Mouse (Mus musculus): ENCODE data around the gene Pou4f1.

- TF ChIP-seq MAFK (IDR thresholded peaks at IDR 0.05; ENCODE audit: insufficient read depth, low read depth, low read length) (no peak), ZNF384 (IDR thresholded peaks at IDR 0.05; ENCODE audit: low read depth, low read length) (no peak), HCFC1 (IDR thresholded peaks at IDR 0.05; ENCODE audit: borderline replicate concordance, insufficient read depth, low read length) (no peak), CHD2 (IDR thresholded peaks at IDR 0.05; ENCODE audit: low read depth, low read length) (no peak), ZC3H11A (IDR thresholded peaks at IDR 0.05; ENCODE audit: borderline replicate concordance, low read depth, low read length) (no peak)
Observed at GRCm38 (mm10) chr14:104434293-104434692, 33.5 kb downstream of the Pou4f1 start.
